Mouse (Mus musculus) midbrain, postnatal 0 days (tissue): Measurements from ENCODE around the gene Nlgn1. TPM values are rescaled to one million over a fixed set of nuclear protein-coding genes. Genes with fewer than 3 reads are reported as not detected.

Experiments used
- ATAC-seq: fragments of 200-750 bp; cut with Nextera tagmentation; 2 replicates; pipeline ENCODE4 v1.8.0; 2017; ENCODE audit warnings: moderate number of reproducible peaks, mild to moderate bottlenecking, moderate TSS enrichment, moderate library complexity; ENCODE audit not compliant: low FRiP score
- DNase-seq: peaks from one replicate; pipeline ENCODE4 v3.0.0-alpha.2; 2015; ENCODE audit warnings: low spot score
- H3K27ac ChIP-seq: fragments of 300-500 bp; sonication (generic); 2 replicates; pipeline ENCODE4 v1.5.1; 2014; ENCODE audit warnings: low read depth, mild to moderate bottlenecking, low read length, mixed read lengths
- H3K27me3 ChIP-seq: fragments of 300-500 bp; sonication (generic); 2 replicates; pipeline ENCODE4 v1.6.1; 2014; ENCODE audit warnings: low read length, control low read depth, mixed read lengths; ENCODE audit not compliant: insufficient read depth
- H3K36me3 ChIP-seq: fragments of 300-500 bp; sonication (generic); 2 replicates; pipeline ENCODE4 v1.6.1; 2014; ENCODE audit warnings: low read length, control low read depth, mixed read lengths; ENCODE audit not compliant: insufficient read depth
- H3K4me1 ChIP-seq: fragments of 300-500 bp; sonication (generic); 2 replicates; pipeline ENCODE4 v1.6.1; 2014; ENCODE audit warnings: mild to moderate bottlenecking, control low read depth, antibody characterized with exemption, low read length, mixed read lengths; ENCODE audit not compliant: insufficient read depth
- H3K4me2 ChIP-seq: fragments of 300-500 bp; sonication (generic); 2 replicates; pipeline ENCODE4 v1.6.1; 2014; ENCODE audit warnings: low read depth, mild to moderate bottlenecking, low read length, mixed read lengths; ENCODE audit not compliant: poor library complexity, severe bottlenecking
- H3K4me3 ChIP-seq: fragments of 300-500 bp; sonication (generic); 2 replicates; pipeline ENCODE4 v1.5.1; 2014; ENCODE audit warnings: low read depth, mild to moderate bottlenecking, low read length, moderate library complexity
- H3K9ac ChIP-seq: fragments of 300-500 bp; sonication (generic); replicated peaks from 2 replicates; pipeline ENCODE4 v1.6.1; 2014; ENCODE audit warnings: mild to moderate bottlenecking, low read length, moderate library complexity, mixed read lengths; ENCODE audit not compliant: poor library complexity, severe bottlenecking
- H3K9me3 ChIP-seq: fragments of 300-500 bp; sonication (generic); 2 replicates; pipeline ENCODE4 v1.6.1; 2016; ENCODE audit warnings: low read length, control low read depth
- CTCF ChIP-seq: IDR thresholded peaks from 2 replicates; pipeline ENCODE4 v1.5.1; 2016; ENCODE audit warnings: antibody characterized with exemption, mild to moderate bottlenecking
- WGBS: fragments of 180-500 bp; shearing (Covaris S2); extraction: QIAGEN DNeasy Blood & Tissue Kit; methylation state at CpG from one replicate; pipeline ENCODE4 v1.1.7; 2014; 5-methylcytosine and 5-hydroxymethylcytosine counted together
- polyA plus RNA-seq: library from polyadenylated mRNA; unstranded; fragments of >200 nt; fragmentation: Nextera tagmentation; extraction: Ambion mirVana; gene quantifications from 2 replicates; pipeline ENCODE4 v1.2.1, GENCODE M21; 2015
- total RNA-seq: library from RNA; depleted of rRNA; stranded (reverse); fragments of >200 nt; gene quantifications from 2 replicates; pipeline ENCODE4 v1.2.3, GENCODE M21; 2014

Gene Nlgn1
- total and polyA plus RNA-seq, 2 experiments from 2014 or later: 40.8 to 87.9 TPM

DNA sequence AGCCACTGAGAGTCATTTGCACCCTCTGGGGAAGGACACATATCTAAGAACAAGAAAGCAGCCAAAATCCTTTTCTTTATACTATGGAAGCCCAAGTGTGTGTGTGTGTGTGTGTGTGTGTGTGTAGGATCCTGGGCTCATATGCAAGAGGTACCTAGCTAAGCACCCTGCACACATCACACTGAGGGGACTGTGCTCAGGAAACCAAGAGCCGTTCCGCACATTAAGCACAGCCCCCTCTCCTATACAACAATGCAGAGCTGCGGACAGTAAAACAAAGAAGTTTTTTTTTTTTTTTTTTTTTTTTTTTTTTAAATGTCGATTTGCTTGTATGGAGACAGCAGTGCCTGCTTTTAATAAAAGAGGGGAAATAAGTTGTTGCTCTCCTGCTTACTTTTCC, 659.5 kb downstream of the Nlgn1 start:
- H3K9ac ChIP-seq: no peak overlapping the region
- no peak for ATAC-seq
- H3K27me3 ChIP-seq: no peaks in the 10 kb centered on the region
- H3K36me3 ChIP-seq: no peaks in the 10 kb centered on the region
- no peak for TF ChIP-seq CTCF
- no peak for DNase-seq
- H3K27ac ChIP-seq: no peak overlapping the region
- no peak overlapping the region for H3K4me2 ChIP-seq
- no peaks in the 10 kb centered on the region for H3K4me1 ChIP-seq
- WGBS: 42% methylated on average over 4 of the region's 4 CpGs
- no peaks in the 10 kb centered on the region for H3K9me3 ChIP-seq
- no peak overlapping the region for H3K4me3 ChIP-seq

- no peak overlapping the region for H3K4me3 ChIP-seq
- H3K9ac ChIP-seq: no peak overlapping the region
- 88% methylated on average over 2 of the region's 2 CpGs for WGBS
- no peaks in the 10 kb centered on the region for H3K4me1 ChIP-seq
- ATAC-seq (no peak), DNase-seq (no peak)
- H3K27ac ChIP-seq: no peak overlapping the region
- H3K27me3 ChIP-seq: no peaks in the 10 kb centered on the region
- no peak for TF ChIP-seq CTCF
- H3K36me3 ChIP-seq: no peaks in the 10 kb centered on the region
- no peaks in the 10 kb centered on the region for H3K9me3 ChIP-seq
- no peak overlapping the region for H3K4me2 ChIP-seq
Measured at GRCm38 (mm10) chr3:25663464-25663863, 668.8 kb downstream of the Nlgn1 start.

DNA sequence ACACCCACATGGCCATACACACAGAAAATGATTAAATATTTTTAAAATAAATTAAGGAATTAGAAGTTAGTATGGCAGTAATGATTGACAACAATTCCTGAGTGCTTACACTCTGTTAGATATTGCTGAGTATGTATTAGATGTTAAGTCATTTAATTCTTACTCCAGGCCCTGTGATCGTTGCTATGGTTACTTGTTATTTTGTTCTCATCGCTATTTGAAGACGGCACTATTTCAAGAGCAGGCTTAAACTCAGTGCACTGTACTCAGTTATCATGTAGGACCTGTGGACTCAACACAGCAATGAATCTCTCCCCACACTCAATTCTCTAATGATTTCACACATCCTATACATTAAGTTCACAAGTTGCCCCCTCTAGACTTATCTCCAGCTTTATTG, 672.0 kb downstream of the Nlgn1 start:
- Histone ChIP-seq H3K9ac (no peak overlapping the region), H3K4me1 (no peaks in the 10 kb centered on the region), H3K27me3 (no peaks in the 10 kb centered on the region), H3K9me3 (no peaks in the 10 kb centered on the region), H3K27ac (no peak overlapping the region), H3K4me2 (no peak overlapping the region), H3K36me3 (no peaks in the 10 kb centered on the region), H3K4me3 (no peak overlapping the region)
- TF ChIP-seq CTCF: no peak
- DNase-seq: no peak
- WGBS: 57% methylated on average over 3 of the region's 3 CpGs
- no peak for ATAC-seq

DNA sequence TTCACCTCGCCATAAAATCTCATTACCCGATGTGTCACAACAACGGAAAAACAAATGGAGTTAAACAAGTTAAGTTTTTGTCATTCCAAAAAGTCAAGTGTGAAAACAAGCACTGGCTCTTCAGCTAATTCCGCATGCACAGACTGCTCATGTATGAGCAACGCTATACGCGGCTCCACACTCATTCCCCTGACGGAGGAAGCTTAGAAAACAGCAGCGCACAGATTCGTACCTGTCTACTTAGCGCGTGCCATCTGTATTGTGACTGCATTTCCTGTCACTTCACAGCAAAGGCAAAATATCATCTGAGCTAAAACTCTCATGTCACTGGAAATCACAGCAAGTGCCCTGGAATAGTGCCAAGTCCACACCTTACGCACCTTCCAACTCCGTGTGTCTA, 674.3 kb downstream of the Nlgn1 start:
- H3K27ac ChIP-seq: no peak overlapping the region
- ATAC-seq: no peak
- H3K27me3 ChIP-seq: no peaks in the 10 kb centered on the region
- no peak overlapping the region for H3K4me2 ChIP-seq
- no peaks in the 10 kb centered on the region for H3K36me3 ChIP-seq
- no peak overlapping the region for H3K9ac ChIP-seq
- no peaks in the 10 kb centered on the region for H3K4me1 ChIP-seq
- no peaks in the 10 kb centered on the region for H3K9me3 ChIP-seq
- no peak overlapping the region for H3K4me3 ChIP-seq
- no peak for TF ChIP-seq CTCF
- WGBS: 89% methylated on average over 14 of the region's 14 CpGs
- DNase-seq: peak; percentile 27

DNA sequence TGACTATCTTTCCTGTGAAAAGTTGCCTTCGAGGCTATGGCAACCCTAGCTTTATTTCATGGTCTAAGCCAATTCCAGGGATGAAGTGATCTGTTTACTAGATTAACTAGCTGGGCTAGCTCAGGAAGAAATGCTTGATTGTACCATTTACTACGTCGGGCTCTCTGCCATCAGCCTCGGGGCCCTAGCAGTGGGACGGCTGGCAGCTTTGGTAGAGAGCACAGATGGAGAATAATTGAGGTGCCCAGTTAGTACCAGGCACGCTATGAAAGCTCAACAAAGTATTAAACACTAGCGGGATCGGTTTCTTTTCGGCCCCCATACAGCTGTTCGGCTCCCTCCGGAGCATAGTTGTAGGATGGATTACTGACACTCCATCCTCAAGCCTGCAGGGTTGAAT, 675.2 kb downstream of the Nlgn1 start:
- no peak overlapping the region for H3K4me3 ChIP-seq
- peak; percentile 58 for DNase-seq
- H3K27ac ChIP-seq: no peak overlapping the region
- no peaks in the 10 kb centered on the region for H3K27me3 ChIP-seq
- H3K36me3 ChIP-seq: no peaks in the 10 kb centered on the region
- 80% methylated on average over 11 of the region's 11 CpGs for WGBS
- no peak for TF ChIP-seq CTCF
- H3K9me3 ChIP-seq: no peaks in the 10 kb centered on the region
- ATAC-seq: no peak
- no peak overlapping the region for H3K4me2 ChIP-seq
- H3K9ac ChIP-seq: no peak overlapping the region
- H3K4me1 ChIP-seq: no peaks in the 10 kb centered on the region

DNA sequence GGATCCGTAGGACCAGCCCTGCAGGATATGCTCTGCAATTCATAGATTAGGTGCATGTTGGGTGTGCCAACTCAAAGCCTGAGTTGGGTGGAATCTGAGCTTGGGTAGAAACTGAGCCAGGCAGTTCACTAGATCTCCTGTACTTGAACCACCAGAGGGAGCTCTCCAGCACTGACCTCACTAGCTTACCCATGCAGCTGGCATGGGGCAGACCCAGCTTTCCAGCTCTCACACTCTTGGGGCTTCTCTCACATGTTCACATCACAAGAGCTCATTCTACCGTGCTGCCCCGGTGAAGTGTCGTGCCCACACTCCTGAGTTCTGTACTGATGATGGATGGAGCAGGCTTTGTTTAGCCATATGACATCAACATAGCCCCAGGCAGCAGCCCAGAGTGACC, 679.2 kb downstream of the Nlgn1 start:
- no peaks in the 10 kb centered on the region for H3K4me1 ChIP-seq
- ATAC-seq (peak; percentile 23; the same call in 1 of the 2 replicates), DNase-seq (peak; percentile 30)
- peak; percentile 52 for TF ChIP-seq CTCF
- H3K9ac ChIP-seq: no peak overlapping the region
- no peak overlapping the region for H3K4me2 ChIP-seq
- H3K36me3 ChIP-seq: no peaks in the 10 kb centered on the region
- H3K4me3 ChIP-seq: no peak overlapping the region
- H3K27ac ChIP-seq: no peak overlapping the region
- H3K9me3 ChIP-seq: no peaks in the 10 kb centered on the region
- WGBS: 81% methylated on average over 4 of the region's 4 CpGs
- no peaks in the 10 kb centered on the region for H3K27me3 ChIP-seq
